Comparison of ENCODE assay signal across 20 mouse cellular contexts in the genomic region with DNA sequence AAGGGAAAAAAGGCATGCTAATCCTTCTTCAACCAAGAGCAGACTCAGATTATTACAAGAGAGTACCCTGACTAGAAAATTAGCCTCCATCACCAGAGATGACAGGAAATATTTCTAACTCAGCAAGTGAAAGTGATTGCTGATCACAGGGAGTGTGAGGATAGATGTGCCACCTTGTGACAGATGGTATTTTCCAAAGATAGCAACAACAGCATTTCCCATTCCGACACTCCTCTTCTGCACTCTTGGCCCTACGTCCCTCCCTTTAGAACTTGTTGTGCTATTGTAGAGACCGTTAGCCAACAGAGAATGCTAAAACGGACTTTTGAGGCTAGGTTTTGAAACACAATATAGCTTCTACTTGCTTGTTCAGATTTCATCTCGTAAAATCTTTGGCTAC.
A peak's percentile ranks its signal among the peaks of the same experiment; 100 is the strongest.
DNase-seq lines count a peak whose midpoint lies in the region; ATAC-seq and TF ChIP-seq lines count a peak whose summit lies in the region.
"Had no signal": no experiment of that assay in that cellular context is flagged by ENCODE, and none has a peak within 500 bp of the region (broad histone marks: within the 10 kb centered on the region; RNA-seq: fewer than 3 reads in every experiment).

No protein-coding gene starts in this region.

- no peaks in the 10 kb centered on the region for H3K27me3 ChIP-seq in heart, embryonic 13.5 days (replicated peaks)
- no peaks in the 10 kb centered on the region for H3K27me3 ChIP-seq in heart, postnatal 0 days (ENCODE audit: control insufficient read depth, insufficient read depth, low read length)
- no peaks in the 10 kb centered on the region for H3K27me3 ChIP-seq in heart, adult 2 months (ENCODE audit: control insufficient read depth, insufficient read depth, low read length)
- H3K27me3 ChIP-seq: embryonic facial prominence, embryonic 15.5 days; intestine, embryonic 15.5 days had no signal

- H3K9me3 ChIP-seq in heart, embryonic 13.5 days: 0 out of 2 replicates have a peak, but pooled peaks cover 4% of the 10 kb centered on the region
- H3K9me3 ChIP-seq in heart, postnatal 0 days (replicated peaks; ENCODE audit: control insufficient read depth, low read length): no peaks in the 10 kb centered on the region
- H3K9me3 ChIP-seq: embryonic facial prominence, embryonic 15.5 days; forebrain, embryonic 10.5 days; hindbrain, embryonic 10.5 days; intestine, embryonic 15.5 days had no signal

- TF ChIP-seq POLR2A in heart, adult 2 months (IDR thresholded peaks at IDR 0.05; ENCODE audit: insufficient read depth, low read depth, low read length): no peak

- no peak overlapping the region for H3K9ac ChIP-seq in heart, embryonic 13.5 days
- H3K9ac ChIP-seq in heart, postnatal 0 days (replicated peaks; ENCODE audit: low read depth, low read length): no peak overlapping the region
- no peak overlapping the region for H3K9ac ChIP-seq in heart, adult 2 months (ENCODE audit: low read depth, low read length)
- H3K9ac ChIP-seq: embryonic facial prominence, embryonic 15.5 days; hindbrain, embryonic 14.5 days; intestine, embryonic 15.5 days had no signal

- DNase-seq in gastrocnemius, adult 18-20 months (ENCODE audit: low spot score): peak; percentile 1
- DNase-seq in gastrocnemius, postnatal 36 days: no peak
- no peak for DNase-seq in heart, postnatal 25 days (ENCODE audit: low spot score)
- no peak for DNase-seq in heart, postnatal 0 days (ENCODE audit: low spot score)
- DNase-seq in heart, adult 2 months: no peak
- DNase-seq: adrenal gland, postnatal 10 days; cerebellum, adult 11 months; cerebellum, adult 8-10 months; cerebellum, postnatal 14 days; embryo, embryonic 11 days; gastrocnemius, postnatal 14 days; kidney, adult 18-20 months had no signal

- H3K27ac ChIP-seq in heart, embryonic 13.5 days (replicated peaks): peak overlapping the region; percentile 70
- peak overlapping the region; percentile 39; the same call in 1 of the 2 replicates for H3K27ac ChIP-seq in heart, postnatal 0 days (ENCODE audit: low read depth)
- no peak overlapping the region for H3K27ac ChIP-seq in heart, adult 2 months
- H3K27ac ChIP-seq: embryonic facial prominence, embryonic 15.5 days; forebrain, embryonic 10.5 days; hindbrain, embryonic 10.5 days; hindbrain, embryonic 14.5 days; intestine, embryonic 15.5 days had no signal

- no peak for ATAC-seq in heart, embryonic 13.5 days (ENCODE audit: extremely low read depth, insufficient number of reproducible peaks, low FRiP score, low TSS enrichment)
- peak; percentile 60; the same call in 1 of the 2 replicates for ATAC-seq in heart, postnatal 0 days (ENCODE audit: insufficient read depth, low read depth)
- ATAC-seq: forebrain, embryonic 14.5 days; intestine, embryonic 15.5 days had no signal

- no peak for TF ChIP-seq EP300 in heart, postnatal 0 days (IDR thresholded peaks at IDR 0.05; ENCODE audit: low read depth)
- TF ChIP-seq EP300 in heart, adult 2 months (IDR thresholded peaks at IDR 0.05; ENCODE audit: insufficient read depth, low read depth, low read length): no peak

- H3K79me2 ChIP-seq in heart, adult 2 months (replicated peaks; ENCODE audit: control insufficient read depth, insufficient read depth, low read length): no peaks in the 10 kb centered on the region

- H3K4me2 ChIP-seq in heart, embryonic 13.5 days: no peak overlapping the region
- no peak overlapping the region for H3K4me2 ChIP-seq in heart, postnatal 0 days (ENCODE audit: low read depth, low read length)
- H3K4me2 ChIP-seq: embryonic facial prominence, embryonic 15.5 days; hindbrain, embryonic 14.5 days; intestine, embryonic 15.5 days had no signal

- 36% methylated on average over 5 of the region's 5 CpGs for WGBS in heart, embryonic 13.5 days
- WGBS in heart, postnatal 0 days: 38% methylated on average over 5 of the region's 5 CpGs
- 64% methylated on average over 5 of the region's 5 CpGs for WGBS in heart, adult 2 months

- no peak overlapping the region for H3K4me3 ChIP-seq in heart, embryonic 13.5 days
- H3K4me3 ChIP-seq in heart, postnatal 0 days (ENCODE audit: low read depth, low read length): no peak overlapping the region
- H3K4me3 ChIP-seq in heart, adult 2 months: no peak overlapping the region
- H3K4me3 ChIP-seq: embryonic facial prominence, embryonic 15.5 days; erythroblast, embryonic 14.5 days; forebrain, embryonic 10.5 days; hindbrain, embryonic 10.5 days; intestine, embryonic 15.5 days had no signal

- no peaks in the 10 kb centered on the region for H3K36me3 ChIP-seq in heart, embryonic 13.5 days
- H3K36me3 ChIP-seq in heart, postnatal 0 days (replicated peaks; ENCODE audit: control insufficient read depth, insufficient read depth, low read length): no peaks in the 10 kb centered on the region
- no peaks in the 10 kb centered on the region for H3K36me3 ChIP-seq in heart, adult 2 months (ENCODE audit: control insufficient read depth, insufficient read depth, low read length)
- H3K36me3 ChIP-seq: embryonic facial prominence, embryonic 15.5 days; forebrain, embryonic 10.5 days; hindbrain, embryonic 10.5 days; intestine, embryonic 15.5 days had no signal

- TF ChIP-seq CTCF in heart, postnatal 0 days (IDR thresholded peaks at IDR 0.05; ENCODE audit: low read depth): no peak
- no peak for TF ChIP-seq CTCF in heart, adult 2 months (IDR thresholded peaks at IDR 0.05)

- intact Hi-C loops in gastrocnemius, postnatal 36 days (cut with DNase I): no loop called here
- intact Hi-C loops in heart, postnatal 25 days (cut with DNase I): no loop called here
- intact Hi-C loops in heart, adult 2 months (cut with DNase I): no loop called here

- H3K4me1 ChIP-seq in heart, embryonic 13.5 days: peaks cover 47% of the 10 kb centered on the region
- H3K4me1 ChIP-seq in heart, postnatal 0 days (ENCODE audit: control insufficient read depth, insufficient read depth): peaks cover 16% of the 10 kb centered on the region; the same call in 1 of the 2 replicates
- H3K4me1 ChIP-seq in heart, adult 2 months (ENCODE audit: control insufficient read depth, insufficient read depth, low read length): peaks cover 1% of the 10 kb centered on the region; the same call in 1 of the 2 replicates
- H3K4me1 ChIP-seq: embryonic facial prominence, embryonic 15.5 days; forebrain, embryonic 10.5 days; hindbrain, embryonic 10.5 days; intestine, embryonic 15.5 days had no signal
